Mouse (Mus musculus): Measurements from ENCODE around the gene Gm39115.
"Not testable (repeated sequence)": the region's sequence is repeated elsewhere in the genome, so short reads cannot be mapped to it uniquely, and the experiment has no call there.

Gm39115 gene

DNA sequence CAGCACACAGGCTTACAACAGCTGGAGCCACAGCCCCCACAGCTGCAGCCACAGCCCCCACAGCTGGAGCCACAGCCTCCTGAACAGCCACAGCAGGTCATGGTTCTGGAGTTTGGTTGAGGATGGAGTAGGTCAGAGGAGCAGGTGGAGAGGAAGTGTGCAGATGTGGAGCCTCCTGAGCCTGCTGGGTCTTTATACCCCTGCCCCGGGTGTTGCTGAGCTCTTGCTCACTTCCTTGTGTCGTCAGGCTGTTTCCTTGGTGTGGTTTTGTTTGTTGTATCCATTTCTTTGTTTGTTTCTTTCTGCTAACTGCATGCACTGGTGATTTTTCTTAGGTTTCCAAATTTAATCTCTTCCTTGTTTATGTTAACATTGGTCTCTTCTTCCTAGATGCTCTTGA is at the start of gene Gm39115:
Gene Gm39115 (minus strand): TSS at position 101 of the 400 bp plus-strand sequence.
- DNase-seq = not testable (repeated sequence)

DNA sequence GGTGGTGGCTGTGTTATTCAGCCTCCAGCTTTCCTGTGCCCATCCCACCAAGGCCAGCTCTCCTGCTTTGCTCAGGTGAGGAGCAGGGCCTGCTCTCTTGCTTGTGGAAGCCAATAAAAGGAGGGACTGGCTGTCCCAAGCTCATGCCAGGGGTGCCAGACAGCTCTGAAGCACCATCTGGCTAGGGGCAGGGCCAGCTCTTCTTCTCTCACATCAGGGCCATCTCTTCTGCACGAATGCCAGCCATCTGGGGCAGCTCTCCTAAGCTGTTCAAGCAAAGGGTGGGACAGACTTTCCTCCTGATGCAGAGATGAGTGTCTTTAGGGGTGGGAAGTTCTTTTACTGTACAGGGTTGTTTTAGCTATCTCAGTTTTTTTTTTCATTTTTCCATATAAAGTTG is 45.2 kb upstream of the Gm39115 start:
- no peak for DNase-seq

DNA sequence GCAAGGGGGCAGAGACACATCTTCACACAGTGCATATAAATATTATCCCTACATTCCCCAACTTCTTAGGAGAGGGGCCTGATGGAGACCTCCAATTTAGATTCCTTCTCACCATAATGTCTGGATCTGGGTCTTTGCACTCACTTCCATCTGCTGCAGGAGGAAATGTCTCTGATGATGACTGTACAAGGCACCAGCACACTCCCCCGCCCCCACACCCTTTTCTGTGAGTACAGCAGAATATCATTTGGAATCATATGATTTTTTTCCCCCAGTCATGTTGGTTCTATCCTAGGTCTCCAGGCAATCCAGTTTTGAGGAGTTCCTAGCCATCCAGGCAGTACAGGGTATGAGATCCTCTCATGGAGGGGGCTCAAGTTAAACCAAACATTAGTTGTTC is 42.9 kb upstream of the Gm39115 start:
- no peak for DNase-seq

DNA sequence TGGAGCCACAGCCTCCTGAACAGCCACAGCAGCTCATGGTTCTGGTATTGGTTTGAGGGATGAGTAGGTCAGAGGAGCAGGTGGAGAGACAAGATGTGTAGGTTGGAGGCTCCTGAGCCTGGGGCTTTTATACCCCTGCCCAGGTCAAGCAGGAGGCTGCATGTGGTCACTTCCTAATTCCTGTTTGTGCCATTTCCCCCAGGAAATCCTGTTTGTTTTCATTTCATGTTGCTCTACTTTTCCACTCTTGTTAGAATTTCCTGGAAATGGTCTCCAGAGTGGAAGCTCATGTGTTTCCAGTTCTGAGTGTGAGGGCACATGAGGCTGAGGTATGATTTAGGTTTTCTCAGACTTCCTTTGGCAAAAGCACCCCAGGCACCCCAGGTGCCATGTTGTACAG is 40.1 kb upstream of the Gm39115 start, which contains the start of gene Krtap5-2:
Gene Krtap5-2 (minus strand): TSS at position 101 of the 400 bp plus-strand sequence.
- not testable (repeated sequence) for DNase-seq

DNA sequence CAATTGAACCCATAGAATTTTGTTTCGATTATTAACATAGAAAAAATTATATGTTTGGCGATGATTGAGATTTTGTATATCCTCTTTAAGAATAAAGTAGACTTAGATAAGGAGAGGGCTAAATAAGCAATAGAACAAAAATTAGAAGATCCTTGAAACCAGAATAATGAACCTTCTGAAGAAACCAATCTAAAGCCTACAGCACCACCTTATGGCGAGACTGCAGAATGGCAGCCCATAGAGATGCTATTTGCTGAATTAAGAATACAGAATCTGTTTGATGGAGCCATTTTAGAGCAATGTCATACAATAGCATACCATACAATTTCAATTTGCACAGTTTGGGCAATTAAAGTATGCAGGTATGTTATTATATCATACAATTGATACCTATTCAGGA is 34.0 kb upstream of the Gm39115 start:
- DNase-seq = no peak

DNA sequence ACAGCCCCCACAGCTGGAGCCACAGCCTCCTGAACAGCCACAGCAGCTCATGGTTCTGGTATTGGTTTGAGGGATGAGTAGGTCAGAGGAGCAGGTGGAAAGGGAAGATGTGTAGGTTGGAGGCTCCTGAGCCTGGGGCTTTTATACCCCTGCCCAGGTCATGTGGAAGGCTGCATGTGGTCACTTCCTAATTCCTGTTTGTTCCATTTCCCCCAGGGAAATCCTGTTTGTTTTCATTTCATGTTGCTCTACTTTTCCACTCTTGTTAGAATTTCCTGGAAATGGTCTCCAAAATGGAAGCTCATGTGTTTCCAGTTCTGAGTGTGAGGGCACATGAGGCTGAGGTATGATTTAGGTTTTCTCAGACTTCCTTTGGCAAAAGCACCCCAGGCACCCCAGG is 29.8 kb upstream of the Gm39115 start, which contains the start of gene Gm4553:
Gene Gm4553 (minus strand): TSS at position 101 of the 400 bp plus-strand sequence.
- not testable (repeated sequence) for DNase-seq

DNA sequence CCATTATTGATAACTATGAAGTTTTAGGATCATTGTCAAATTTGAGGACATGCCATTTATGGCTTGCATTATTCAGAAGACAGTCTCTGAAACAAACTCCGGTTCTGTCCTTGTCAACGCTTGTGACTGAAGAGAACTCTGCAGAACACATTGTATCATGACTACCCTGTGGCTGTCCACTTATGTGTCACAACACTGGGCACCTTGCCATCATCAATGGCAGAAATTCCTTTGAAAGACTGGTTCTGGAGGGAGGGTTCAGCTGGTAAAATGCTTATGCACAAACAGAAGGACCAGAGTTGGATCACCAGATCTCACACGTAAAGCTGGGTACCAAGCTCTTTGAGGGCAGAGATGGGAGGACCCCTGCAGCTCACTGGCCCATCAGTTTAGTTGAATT is 23.5 kb upstream of the Gm39115 start:
- DNase-seq = no peak

DNA sequence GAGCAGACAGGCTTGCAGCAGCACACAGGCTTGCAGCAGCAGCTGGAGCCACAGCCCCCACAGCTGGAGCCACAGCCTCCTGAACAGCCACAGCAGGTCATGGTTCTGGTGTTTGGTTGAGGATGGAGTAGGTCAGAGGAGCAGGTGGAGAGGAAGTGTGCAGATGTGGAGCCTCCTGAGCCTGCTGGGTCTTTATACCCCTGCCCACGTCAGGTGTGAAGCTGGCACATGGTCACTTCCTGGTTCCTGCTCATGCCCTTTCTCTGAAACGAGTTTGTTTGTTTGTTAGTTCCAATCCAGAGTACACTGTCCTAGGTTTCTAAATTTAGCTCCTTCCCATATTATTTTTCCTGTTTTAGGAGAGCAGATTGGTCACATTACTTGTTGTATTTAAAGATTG is 21.2 kb upstream of the Gm39115 start, which contains the start of gene Gm29735:
Gene Gm29735 (minus strand): TSS at position 101 of the 400 bp plus-strand sequence.
- DNase-seq = not testable (repeated sequence)

DNA sequence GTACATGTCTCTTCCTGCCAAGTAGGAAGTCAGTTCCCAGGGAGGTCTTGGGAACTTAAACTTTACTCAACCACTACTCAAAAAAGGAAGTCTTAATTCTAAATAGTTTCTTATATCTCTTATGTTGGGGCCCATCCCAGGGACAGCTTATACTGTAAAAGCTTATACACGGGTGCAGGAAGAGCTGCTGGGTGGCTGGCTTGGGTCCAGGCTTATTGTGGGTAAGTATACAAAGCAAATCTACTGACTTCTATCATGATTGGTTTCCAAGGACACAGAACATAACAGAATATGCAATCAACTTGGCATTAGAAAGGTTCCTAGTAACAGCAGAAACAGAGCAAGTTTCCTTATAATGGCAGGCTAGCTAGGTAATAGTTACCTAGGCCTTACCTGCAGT is 19.5 kb upstream of the Gm39115 start:
- no peak for DNase-seq

DNA sequence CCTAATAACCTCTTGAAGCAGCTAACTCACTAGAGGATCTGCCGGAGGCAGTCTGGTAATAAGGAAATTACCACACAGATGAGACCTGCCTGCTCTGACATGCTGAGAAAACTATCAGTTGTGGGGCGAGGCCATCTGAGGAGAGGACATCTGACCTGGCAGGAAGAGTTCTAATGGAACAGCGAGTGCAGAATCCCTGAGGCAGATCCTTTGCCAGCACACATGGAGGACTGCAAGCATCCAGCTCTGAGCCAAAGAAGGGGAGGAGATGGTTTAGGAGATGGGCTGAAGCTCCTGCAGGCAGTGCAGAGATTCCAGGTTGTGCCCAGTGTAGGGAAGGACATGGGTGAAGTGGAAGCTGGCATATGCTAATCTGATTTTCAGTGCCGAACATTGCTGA is 16.4 kb upstream of the Gm39115 start:
- no peak for DNase-seq

DNA sequence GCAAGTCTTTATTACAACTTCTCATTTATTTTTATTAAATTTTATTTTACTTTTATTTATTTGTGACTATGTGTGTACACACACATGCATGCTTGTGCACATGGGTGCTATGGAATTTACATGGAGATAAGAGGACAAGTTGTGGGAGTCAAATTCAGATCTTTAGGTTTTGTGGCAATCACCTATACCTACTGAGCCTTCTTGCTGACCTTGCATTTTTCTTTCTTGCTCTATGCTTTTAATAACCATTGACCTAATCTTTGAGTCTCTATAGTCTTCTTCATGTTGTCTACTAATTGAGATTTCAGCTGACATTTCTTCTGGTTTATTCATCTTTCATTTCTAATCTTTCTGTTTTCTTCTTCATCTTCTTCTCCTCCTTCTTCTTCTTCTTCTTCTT is 12.8 kb upstream of the Gm39115 start:
- no peak for DNase-seq

DNA sequence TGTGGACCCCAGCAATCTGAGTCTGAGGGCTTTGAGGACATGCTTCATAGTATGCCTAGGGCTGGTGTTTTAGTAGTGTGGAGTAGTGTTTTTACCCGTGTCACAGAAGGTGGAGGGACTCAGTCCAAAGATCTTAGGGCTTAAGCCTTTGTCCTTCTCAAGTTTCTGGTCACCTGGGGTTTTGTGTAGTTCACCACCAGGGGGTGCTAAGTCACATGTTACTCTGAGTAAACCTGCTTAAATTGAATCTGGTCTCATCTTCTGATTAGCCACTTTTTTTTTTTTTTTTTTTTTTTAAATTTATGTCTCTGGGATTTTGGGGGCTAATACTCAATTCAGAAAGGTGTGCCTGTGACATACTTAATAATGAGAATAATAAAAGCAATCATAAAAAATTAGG is 10.2 kb upstream of the Gm39115 start:
- DNase-seq = peak; percentile 21

DNA sequence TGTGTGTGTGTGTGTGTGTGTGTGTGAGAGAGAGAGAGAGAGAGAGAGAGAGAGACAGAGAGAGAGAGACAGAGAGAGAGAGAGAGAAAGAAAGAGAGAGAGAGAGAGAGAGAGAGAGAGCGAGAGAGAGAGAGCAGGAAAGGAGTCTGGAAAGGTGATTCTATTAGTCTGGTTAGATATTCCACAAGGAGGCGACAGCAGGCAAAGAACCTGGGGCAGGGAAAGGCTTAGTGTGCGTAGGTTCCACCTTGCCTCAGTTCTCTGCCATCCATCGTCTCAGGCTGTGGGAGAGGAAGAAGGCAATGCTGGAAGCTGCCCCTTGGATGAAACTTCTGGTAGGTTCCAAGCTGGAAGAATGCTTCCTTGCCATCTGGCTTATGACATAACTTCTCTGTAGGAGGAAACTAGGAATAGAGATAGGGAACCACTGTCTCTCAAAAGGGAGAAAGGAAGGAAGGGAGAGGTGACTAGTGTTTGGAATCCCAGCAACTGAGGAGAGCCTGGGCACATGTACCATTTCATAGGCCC is 9.6 kb upstream of the Gm39115 start:
- DNase-seq = no peak

DNA sequence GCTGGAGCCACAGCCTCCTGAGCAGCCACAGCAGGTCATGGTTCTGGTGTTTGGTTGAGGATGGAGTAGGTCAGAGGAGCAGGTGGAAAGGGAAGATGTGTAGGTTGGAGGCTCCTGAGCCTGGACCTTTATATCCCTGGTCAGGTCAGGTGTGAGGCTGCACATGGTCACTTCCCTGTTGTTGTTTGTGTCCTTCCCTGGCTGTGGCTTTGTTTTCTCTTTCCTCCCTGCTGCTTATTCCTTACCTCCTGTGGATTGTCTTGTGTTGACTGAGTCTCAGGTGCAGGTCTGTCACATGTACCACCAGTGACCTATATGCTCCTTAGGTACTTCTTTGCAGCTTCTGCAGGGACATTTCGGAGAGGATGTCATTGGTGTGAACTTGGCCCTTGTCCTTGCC is 8.7 kb upstream of the Gm39115 start, which contains the start of gene Gm45337:
Gene Gm45337 (minus strand): TSS at position 101 of the 400 bp plus-strand sequence.
- DNase-seq = no peak

DNA sequence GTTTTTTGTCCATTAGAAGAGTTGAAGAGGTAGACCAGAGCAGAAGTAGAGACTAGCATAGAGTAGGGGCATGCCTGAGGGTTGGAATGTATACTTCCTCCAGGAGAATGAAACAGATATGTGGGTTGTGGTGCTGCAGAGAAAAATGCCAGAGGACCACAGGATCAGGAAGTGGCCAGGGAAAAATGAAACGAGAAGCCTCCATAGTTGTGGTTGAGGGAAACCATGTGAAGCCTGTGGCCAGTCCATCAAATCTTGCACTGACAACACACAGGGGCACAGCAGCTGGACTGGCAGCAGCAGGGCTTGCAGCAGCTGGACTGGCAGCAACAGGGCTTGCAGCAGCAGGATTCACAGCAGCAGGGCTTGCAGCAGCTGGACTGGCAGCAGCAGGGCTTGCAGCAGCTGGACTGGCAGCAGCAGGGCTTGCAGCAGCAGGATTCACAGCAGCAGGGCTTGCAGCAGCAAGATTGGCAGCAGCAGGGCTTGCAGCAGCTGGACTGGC is 7.7 kb upstream of the Gm39115 start:
- DNase-seq = not testable (repeated sequence)

DNA sequence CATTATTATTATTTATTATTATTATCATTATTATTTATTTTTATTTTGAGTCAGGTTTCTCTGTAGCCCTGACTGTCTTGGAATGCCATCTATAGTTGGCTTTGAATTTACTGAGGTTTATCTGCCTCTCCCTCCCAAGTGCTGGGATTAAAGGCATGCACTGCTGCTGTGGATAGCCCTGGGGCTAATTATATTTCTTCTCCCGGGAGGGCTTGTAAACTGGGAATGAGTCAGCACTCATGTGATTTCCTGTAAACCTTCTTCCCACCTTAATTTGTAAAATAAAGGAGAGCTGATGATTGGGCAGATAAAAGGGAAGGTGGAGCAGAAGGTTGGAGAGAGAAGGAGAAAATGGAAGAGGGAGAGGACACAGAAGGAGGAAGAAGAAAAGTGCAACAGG is 4.9 kb upstream of the Gm39115 start:
- no peak for DNase-seq

DNA sequence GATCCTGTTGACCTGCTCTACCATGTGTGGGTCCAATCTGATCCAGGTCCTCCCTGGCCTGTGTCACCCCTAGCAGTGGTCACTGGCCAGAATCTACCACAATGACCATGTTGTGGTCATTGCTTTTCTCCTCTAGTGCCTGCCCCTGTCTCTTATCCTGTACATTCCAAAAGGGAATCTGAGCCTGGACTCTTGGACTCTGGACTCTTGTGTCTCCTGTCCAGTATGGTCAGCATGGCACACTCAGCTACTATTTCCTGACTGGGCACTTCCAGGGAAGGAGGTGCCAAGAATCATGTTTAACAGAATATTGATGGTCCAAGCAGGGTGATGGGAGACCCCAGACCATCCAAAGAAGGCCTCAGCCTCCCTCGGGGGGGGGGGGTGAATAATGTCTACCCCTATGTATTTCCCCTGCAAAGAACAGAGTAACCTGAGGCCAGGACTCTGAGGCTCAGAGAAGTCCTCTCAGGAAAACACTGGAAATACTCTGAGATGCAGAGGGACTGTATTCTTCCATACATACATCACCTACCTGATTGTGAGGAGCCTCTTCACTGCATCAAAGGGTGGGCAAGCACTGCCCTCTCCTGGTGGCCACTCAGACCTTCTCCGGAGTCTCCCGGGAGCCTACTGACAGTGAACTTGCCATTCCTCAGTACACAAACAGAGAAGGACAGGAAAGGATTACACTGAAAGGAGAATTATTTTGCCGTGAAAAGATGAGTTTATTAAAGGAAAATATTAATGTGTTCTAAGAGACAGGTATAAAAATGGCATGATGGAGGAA is 1.4 kb downstream of the Gm39115 start:
- DNase-seq = peak; percentile 57

DNA sequence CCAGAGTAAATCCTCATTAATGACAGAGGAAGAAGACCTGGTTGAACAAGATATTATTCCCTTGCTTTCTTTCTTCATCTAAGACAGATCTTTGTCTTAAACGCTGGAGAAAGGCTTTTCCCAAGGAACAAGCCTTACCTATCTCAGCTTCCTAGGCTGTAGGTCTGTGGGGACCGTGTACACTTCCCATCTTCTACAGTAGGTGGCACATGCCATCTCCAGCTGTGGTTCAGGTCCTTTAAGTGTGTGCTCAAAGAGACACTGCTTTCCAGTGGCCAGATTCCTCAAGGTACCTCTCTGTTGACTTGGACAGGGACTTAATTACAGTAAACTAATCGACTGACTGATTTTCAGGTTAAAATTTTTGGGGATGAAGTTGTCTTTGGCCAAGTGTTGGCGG is 7.0 kb downstream of the Gm39115 start:
- no peak for DNase-seq

DNA sequence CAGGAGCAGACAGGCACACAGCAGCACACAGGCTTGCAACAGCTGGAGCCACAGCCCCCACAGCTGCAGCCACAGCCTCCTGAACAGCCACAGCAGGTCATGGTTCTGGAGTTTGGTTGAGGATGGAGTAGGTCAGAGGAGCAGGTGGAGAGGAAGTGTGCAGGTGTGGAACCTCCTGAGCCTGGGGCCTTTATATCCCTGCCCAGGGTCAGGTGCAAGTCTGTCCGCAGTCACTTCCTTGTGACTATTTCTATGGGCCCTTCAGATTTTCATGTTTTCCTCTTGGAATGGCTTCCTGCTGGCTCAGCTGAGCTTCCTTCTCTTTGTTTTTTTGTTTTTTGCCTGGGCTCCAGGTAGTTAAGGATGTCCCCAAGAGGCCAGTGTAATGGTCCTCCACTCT is 15.2 kb downstream of the Gm39115 start, which contains the start of gene Gm45618:
Gene Gm45618 (minus strand): TSS at position 101 of the 400 bp plus-strand sequence.
- not testable (repeated sequence) for DNase-seq

DNA sequence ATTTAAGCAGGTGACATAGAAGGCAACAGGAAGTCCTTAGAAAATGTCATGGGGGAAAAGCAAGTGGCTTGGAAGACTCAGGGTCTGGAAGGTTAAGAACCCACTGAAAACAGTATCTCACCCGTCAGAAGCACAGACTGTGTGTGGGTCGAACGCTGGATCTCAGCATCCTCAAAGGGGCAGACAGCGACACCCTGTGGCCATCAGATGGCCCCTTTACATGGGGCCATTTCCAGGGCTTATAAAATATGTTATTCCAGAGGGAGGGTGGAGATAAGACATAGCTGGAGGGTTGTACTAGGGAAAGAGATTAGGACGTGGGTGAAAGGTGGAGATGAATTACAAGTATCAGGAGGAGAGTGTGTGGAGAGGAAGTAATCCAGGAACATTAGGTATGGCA is 16.2 kb downstream of the Gm39115 start:
- DNase-seq = no peak

DNA sequence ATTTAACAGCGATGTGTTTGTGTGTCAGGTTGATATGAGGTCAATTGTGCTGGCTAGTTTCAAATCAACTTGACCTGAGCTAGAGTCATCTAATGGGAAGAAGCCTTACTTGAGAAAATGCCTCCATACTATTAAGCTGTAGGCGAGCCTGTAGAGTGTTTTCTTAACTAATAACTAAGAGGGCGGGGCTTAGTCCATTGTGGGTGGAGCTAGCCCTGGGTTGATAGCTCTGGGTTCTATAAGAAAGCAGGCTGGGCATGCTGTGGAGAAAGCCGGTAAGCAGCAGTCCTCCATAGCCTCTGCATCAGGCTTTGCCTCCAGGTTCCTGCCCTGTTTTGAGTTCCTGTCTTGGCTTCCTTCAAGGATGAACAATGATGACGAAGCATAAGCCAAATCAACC is 31.1 kb downstream of the Gm39115 start:
- DNase-seq = no peak

DNA sequence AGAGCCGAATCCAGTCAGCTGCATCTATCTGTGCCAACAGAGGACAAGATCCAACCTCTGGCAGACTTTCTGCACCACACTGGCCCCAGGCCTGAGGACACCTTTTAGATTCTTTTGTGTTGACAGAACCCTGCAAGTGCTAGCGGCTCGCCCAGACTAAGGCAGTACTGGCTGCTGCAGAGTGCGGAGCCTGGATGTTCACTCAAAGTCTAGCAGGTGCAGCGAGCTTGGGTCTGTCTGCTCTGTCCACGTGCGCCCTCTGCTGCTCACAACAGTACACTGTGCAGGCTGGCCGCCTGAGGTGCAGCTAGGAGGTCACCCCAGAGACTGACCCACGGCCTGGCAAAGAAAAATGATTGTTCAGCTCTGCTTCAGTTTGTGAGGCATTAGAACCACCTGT is 38.1 kb downstream of the Gm39115 start:
- peak; percentile 70 for DNase-seq

DNA sequence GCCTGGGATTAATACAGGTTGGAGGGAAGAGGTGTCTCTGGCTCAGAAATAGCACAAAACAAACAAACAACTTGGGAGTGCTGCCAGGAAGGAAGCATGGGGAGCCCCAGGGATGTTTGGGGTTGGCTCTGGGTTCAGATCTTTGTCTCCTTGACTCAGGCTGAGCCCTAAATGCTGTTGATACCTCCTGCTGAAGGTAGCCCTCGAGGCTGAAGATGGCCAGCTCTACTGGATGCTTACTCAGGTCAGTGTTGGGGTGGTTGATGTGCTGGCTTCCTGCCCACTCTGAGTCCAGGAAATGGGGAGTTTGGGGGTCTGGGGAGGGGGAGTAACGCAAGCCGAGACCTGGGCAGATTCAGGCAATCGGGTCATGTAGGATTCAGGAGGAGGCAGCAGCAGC is 39.1 kb downstream of the Gm39115 start:
- DNase-seq = no peak
